Mouse (Mus musculus) midbrain, embryonic 14.5 days (tissue): ENCODE data around the gene Rrp36. TPM values are rescaled to one million over a fixed set of nuclear protein-coding genes. Genes with fewer than 3 reads are reported as not detected.

Experiments used
- ATAC-seq: fragments of 200-750 bp; cut with Nextera tagmentation; 2 replicates; pipeline ENCODE4 v1.8.0; 2017; ENCODE audit warnings: moderate number of reproducible peaks, moderate library complexity; ENCODE audit not compliant: low FRiP score, low TSS enrichment
- DNase-seq: peaks from one replicate; pipeline ENCODE4 v3.0.0-alpha.2; 2015
- H3K27ac ChIP-seq: fragments of 300-500 bp; sonication (generic); replicated peaks from 2 replicates; pipeline ENCODE4 v1.5.1; 2014; ENCODE audit warnings: mild to moderate bottlenecking, low read depth, low read length, moderate library complexity
- H3K27me3 ChIP-seq: fragments of 300-500 bp; sonication (generic); 2 replicates; pipeline ENCODE4 v1.6.1; 2014; ENCODE audit warnings: low read length, control low read depth, mixed read lengths; ENCODE audit not compliant: control insufficient read depth, insufficient read depth
- H3K36me3 ChIP-seq: fragments of 300-500 bp; sonication (generic); 2 replicates; pipeline ENCODE4 v1.6.1; 2014; ENCODE audit warnings: low read length, control low read depth; ENCODE audit not compliant: control insufficient read depth, insufficient read depth
- H3K4me1 ChIP-seq: fragments of 300-500 bp; sonication (generic); 2 replicates; pipeline ENCODE4 v1.6.1; 2014; ENCODE audit warnings: mild to moderate bottlenecking, antibody characterized with exemption, low read length, control low read depth; ENCODE audit not compliant: control insufficient read depth, insufficient read depth
- H3K4me2 ChIP-seq: fragments of 300-500 bp; sonication (generic); 2 replicates; pipeline ENCODE4 v1.6.1; 2014; ENCODE audit warnings: mild to moderate bottlenecking, low read length, moderate library complexity
- H3K4me3 ChIP-seq: fragments of 300-500 bp; sonication (generic); replicated peaks from 2 replicates; pipeline ENCODE4 v1.5.1; 2014; ENCODE audit warnings: low read depth, low read length
- H3K9ac ChIP-seq: fragments of 300-500 bp; sonication (generic); replicated peaks from 2 replicates; pipeline ENCODE4 v1.6.1; 2014; ENCODE audit warnings: mild to moderate bottlenecking, low read length, moderate library complexity
- H3K9me3 ChIP-seq: fragments of 300-500 bp; sonication (generic); 2 replicates; pipeline ENCODE4 v1.6.1; 2016; ENCODE audit warnings: low read length, control low read depth, mixed read lengths; ENCODE audit not compliant: control insufficient read depth
- WGBS: fragments of 180-500 bp; shearing (Covaris S2); extraction: QIAGEN DNeasy Blood & Tissue Kit; methylation state at CpG from one replicate; pipeline ENCODE4 v1.1.7; 2014; 5-methylcytosine and 5-hydroxymethylcytosine counted together
- polyA plus RNA-seq: library from polyadenylated mRNA; unstranded; fragments of >200 nt; fragmentation: Nextera tagmentation; extraction: Ambion mirVana; gene quantifications from 2 replicates; pipeline ENCODE4 v1.2.1, GENCODE M21; 2014

Gene Rrp36
- polyA plus RNA-seq, 1 experiment from 2014 or later, result 35.3 TPM

GRCm38 (mm10) chr17:46704887-46705835 lies 31.0 kb upstream of the Rrp36 start, which contains the start of gene Ppp2r5d:
Ppp2r5d (minus strand) TSS chr17:46705111.
- Histone ChIP-seq H3K4me3 (peak within 1 kb of the TSS; percentile 96), H3K9me3 (no peaks in the 10 kb centered on the region), H3K27me3 (no peaks in the 10 kb centered on the region), H3K27ac (peak within 1 kb of the TSS; percentile 91), H3K4me2 (peak within 1 kb of the TSS; percentile 71), H3K9ac (peak within 1 kb of the TSS; percentile 84), H3K4me1 (peaks cover 18% of the 10 kb centered on the region), H3K36me3 (0 out of 2 replicates have a peak, but pooled peaks cover 2% of the 10 kb centered on the region)
- DNase-seq (peak; percentile 98), ATAC-seq (peak; percentile 97)
- 2% methylated on average over 48 of the region's 48 CpGs for WGBS

GRCm38 (mm10) chr17:46703971-46704886 lies 30.1 kb upstream of the Rrp36 start:
- peak overlapping the region; percentile 96 for H3K4me3 ChIP-seq
- peaks cover 18% of the 10 kb centered on the region for H3K4me1 ChIP-seq
- no peak; the same call in 1 of the 2 replicates for ATAC-seq
- H3K4me2 ChIP-seq, result peak overlapping the region; percentile 71
- H3K27ac ChIP-seq, result peak overlapping the region; percentile 91
- 4% methylated on average over 40 of the region's 41 CpGs for WGBS
- H3K9ac ChIP-seq, result peak overlapping the region; percentile 84
- peak; percentile 38 for DNase-seq
- peaks cover 10% of the 10 kb centered on the region for H3K36me3 ChIP-seq
- H3K27me3 ChIP-seq, result no peaks in the 10 kb centered on the region
- H3K9me3 ChIP-seq, result no peaks in the 10 kb centered on the region

GRCm38 (mm10) chr17:46702506-46702905 lies 28.4 kb upstream of the Rrp36 start:
- DNase-seq, result no peak
- Histone ChIP-seq H3K9ac (peak overlapping the region; percentile 52; the same call in 1 of the 2 replicates), H3K9me3 (no peaks in the 10 kb centered on the region), H3K27ac (no peak overlapping the region), H3K4me1 (peaks cover 18% of the 10 kb centered on the region), H3K4me2 (peak overlapping the region; percentile 71), H3K4me3 (peak overlapping the region; percentile 96; the same call in 1 of the 2 replicates), H3K36me3 (peaks cover 22% of the 10 kb centered on the region), H3K27me3 (no peaks in the 10 kb centered on the region)
- WGBS, result 91% methylated on average over 5 of the region's 5 CpGs
- no peak for ATAC-seq

GRCm38 (mm10) chr17:46702100-46702499 lies 27.9 kb upstream of the Rrp36 start:
- H3K4me1 ChIP-seq, result peaks cover 18% of the 10 kb centered on the region
- 89% methylated on average over 12 of the region's 12 CpGs for WGBS
- no peak overlapping the region for H3K4me3 ChIP-seq
- H3K4me2 ChIP-seq, result no peak overlapping the region
- no peak overlapping the region for H3K27ac ChIP-seq
- DNase-seq, result no peak
- H3K36me3 ChIP-seq, result peaks cover 22% of the 10 kb centered on the region
- no peaks in the 10 kb centered on the region for H3K27me3 ChIP-seq
- no peak overlapping the region; the same call in 1 of the 2 replicates for H3K9ac ChIP-seq
- no peaks in the 10 kb centered on the region for H3K9me3 ChIP-seq
- ATAC-seq, result no peak

- Histone ChIP-seq H3K27ac (no peak overlapping the region), H3K4me2 (peak overlapping the region; percentile 12; the same call in 1 of the 2 replicates), H3K9me3 (no peaks in the 10 kb centered on the region), H3K4me1 (peaks cover 18% of the 10 kb centered on the region), H3K36me3 (peaks cover 22% of the 10 kb centered on the region), H3K27me3 (no peaks in the 10 kb centered on the region), H3K4me3 (no peak overlapping the region), H3K9ac (no peak overlapping the region)
- DNase-seq (no peak), ATAC-seq (no peak)
- WGBS, result 76% methylated on average over 12 of the region's 12 CpGs
Observed at GRCm38 (mm10) chr17:46701489-46701888, 27.3 kb upstream of the Rrp36 start.

- Histone ChIP-seq H3K9ac (no peak overlapping the region), H3K4me1 (peaks cover 14% of the 10 kb centered on the region), H3K36me3 (peaks cover 22% of the 10 kb centered on the region), H3K27ac (no peak overlapping the region), H3K4me3 (no peak overlapping the region), H3K9me3 (no peaks in the 10 kb centered on the region), H3K27me3 (no peaks in the 10 kb centered on the region), H3K4me2 (no peak overlapping the region)
- ATAC-seq (no peak), DNase-seq (no peak)
- WGBS, result 91% methylated on average over 3 of the region's 3 CpGs
Observed at GRCm38 (mm10) chr17:46699912-46700311, 25.8 kb upstream of the Rrp36 start.

GRCm38 (mm10) chr17:46699245-46699644 lies 25.1 kb upstream of the Rrp36 start:
- Histone ChIP-seq H3K36me3 (peaks cover 22% of the 10 kb centered on the region), H3K4me1 (peaks cover 14% of the 10 kb centered on the region), H3K27me3 (no peaks in the 10 kb centered on the region), H3K4me2 (no peak overlapping the region), H3K9me3 (no peaks in the 10 kb centered on the region), H3K4me3 (no peak overlapping the region), H3K27ac (no peak overlapping the region), H3K9ac (no peak overlapping the region)
- DNase-seq, result no peak
- no peak for ATAC-seq
- 86% methylated on average over 5 of the region's 5 CpGs for WGBS

- peaks cover 7% of the 10 kb centered on the region for H3K4me1 ChIP-seq
- no peaks in the 10 kb centered on the region for H3K27me3 ChIP-seq
- no peak for DNase-seq
- H3K9me3 ChIP-seq, result no peaks in the 10 kb centered on the region
- 94% methylated on average over 6 of the region's 6 CpGs for WGBS
- no peak overlapping the region for H3K9ac ChIP-seq
- no peak overlapping the region for H3K27ac ChIP-seq
- no peak overlapping the region for H3K4me2 ChIP-seq
- no peak for ATAC-seq
- no peak overlapping the region for H3K4me3 ChIP-seq
- peaks cover 22% of the 10 kb centered on the region for H3K36me3 ChIP-seq
Observed at GRCm38 (mm10) chr17:46698515-46698914, 24.4 kb upstream of the Rrp36 start.
